Mouse (Mus musculus) CD4-positive, CD25-positive, alpha-beta regulatory T cell, adult 2 months (primary cell): Measurements from ENCODE around the gene Rasal3.

ENCODE experiments used
- DNase-seq: peaks from one replicate; pipeline ENCODE4 v3.0.0-alpha.2; 2012; ENCODE audit warnings: low read depth, low spot score

Rasal3 gene

GRCm38 (mm10) chr17:32389101-32389659, 14.2 kb downstream of the Rasal3 start, which contains the start of gene Wiz:
TSS of gene Wiz (minus strand) at chr17:32389439.
- DNase-seq = peak; percentile 94

- DNase-seq = no peak
Measured at GRCm38 (mm10) chr17:32388370-32389100, 14.8 kb downstream of the Rasal3 start.

- DNase-seq = no peak
Measured at GRCm38 (mm10) chr17:32387986-32388369, 15.4 kb downstream of the Rasal3 start.

- peak; percentile 81 for DNase-seq
Measured at GRCm38 (mm10) chr17:32386659-32387432, 16.5 kb downstream of the Rasal3 start.

- DNase-seq = no peak
Measured at GRCm38 (mm10) chr17:32383661-32384060, 19.7 kb downstream of the Rasal3 start.

GRCm38 (mm10) chr17:32382576-32382975, 20.8 kb downstream of the Rasal3 start:
- no peak for DNase-seq

- DNase-seq = no peak
Measured at GRCm38 (mm10) chr17:32378786-32379185, 24.6 kb downstream of the Rasal3 start.

GRCm38 (mm10) chr17:32377137-32377536, 26.2 kb downstream of the Rasal3 start:
- DNase-seq = no peak

- no peak for DNase-seq
Measured at GRCm38 (mm10) chr17:32376475-32376874, 26.9 kb downstream of the Rasal3 start.

- DNase-seq = peak; percentile 71
Measured at GRCm38 (mm10) chr17:32368991-32369578, 34.3 kb downstream of the Rasal3 start.

GRCm38 (mm10) chr17:32367706-32368105, 35.7 kb downstream of the Rasal3 start:
- no peak for DNase-seq

GRCm38 (mm10) chr17:32365296-32365695, 38.1 kb downstream of the Rasal3 start:
- no peak for DNase-seq

GRCm38 (mm10) chr17:32364850-32365249, 38.5 kb downstream of the Rasal3 start:
- DNase-seq = no peak

- peak; percentile 92 for DNase-seq
Measured at GRCm38 (mm10) chr17:32364331-32364730, 39.1 kb downstream of the Rasal3 start.

- peak; percentile 34 for DNase-seq
Measured at GRCm38 (mm10) chr17:32363821-32364301, 39.5 kb downstream of the Rasal3 start.

- DNase-seq = no peak
Measured at GRCm38 (mm10) chr17:32362686-32363085, 40.7 kb downstream of the Rasal3 start.

GRCm38 (mm10) chr17:32359928-32360327, 43.5 kb downstream of the Rasal3 start:
- no peak for DNase-seq

GRCm38 (mm10) chr17:32358943-32359340, 44.4 kb downstream of the Rasal3 start:
- DNase-seq = no peak

- no peak for DNase-seq
Measured at GRCm38 (mm10) chr17:32358192-32358942, 45.0 kb downstream of the Rasal3 start.

GRCm38 (mm10) chr17:32356766-32357760, 46.3 kb downstream of the Rasal3 start:
- DNase-seq = no peak
